Mouse (Mus musculus): ENCODE measurements at regions not wholly inside any gene's neighbourhood (a gene's known extent, or its start where the extent isn't known, plus 50 kb on each side); places are given as distances from the start of the nearest gene placed in this dataset.
"Not testable (repeated sequence)": the region's sequence is repeated elsewhere in the genome, so short reads cannot be mapped to it uniquely, and the experiment has no call there.

- not testable (repeated sequence) for TF ChIP-seq CTCF (conservative IDR thresholded peaks at IDR 0.05; ENCODE audit: low read length); NANOG (IDR thresholded peaks at IDR 0.05; ENCODE audit: borderline replicate concordance, low read length)
These were observed 287.5 kb downstream of the Pcsk1 start for GRCm38 (mm10) chr13:75377100-75377499.
